In genomic region chr12:25208670-25209332, GRCm38 (mm10) we compare ENCODE assay signal across 7 mouse cellular contexts.
DNase-seq lines count a peak whose midpoint lies in the region; ATAC-seq and TF ChIP-seq lines count a peak whose summit lies in the region.

No protein-coding gene starts in this region.

- H3K27ac ChIP-seq in liver, adult 2 months (replicated peaks; ENCODE audit: insufficient read depth, low read depth, low read length), result no peak overlapping the region; the same call in 1 of the 2 replicates
- no peak overlapping the region; the same call in 1 of the 2 replicates for H3K27ac ChIP-seq in liver, embryonic 11.5 days (ENCODE audit: low read depth, low read length)
- H3K27ac ChIP-seq in intestine, embryonic 15.5 days, result peak overlapping the region; percentile 14; the same call in 1 of the 2 replicates
- H3K27ac ChIP-seq in forebrain, embryonic 12.5 days, result no peak overlapping the region

- no peak for TF ChIP-seq POLR2A in liver, adult 2 months (IDR thresholded peaks at IDR 0.05; ENCODE audit: extremely low read depth, insufficient read depth, low read length)

- ATAC-seq in liver, embryonic 11.5 days (replicated peaks; ENCODE audit: low FRiP score), result no peak
- peak; percentile 85 for ATAC-seq in intestine, embryonic 15.5 days
- peak; percentile 75 for ATAC-seq in megakaryocyte progenitor cell, adult 5-6 weeks (replicated peaks; ENCODE audit: poor library complexity)
- no peak for ATAC-seq in forebrain, embryonic 12.5 days (ENCODE audit: low FRiP score)

- TF ChIP-seq CTCF in liver, adult 2 months (IDR thresholded peaks at IDR 0.05; ENCODE audit: low read depth, low read length), result no peak

- WGBS in liver, adult 2 months, result 28% methylated on average over 11 of the region's 11 CpGs
- 24% methylated on average over 11 of the region's 11 CpGs for WGBS in liver, embryonic 11.5 days
- WGBS in intestine, embryonic 15.5 days, result 32% methylated on average over 11 of the region's 11 CpGs
- WGBS in forebrain, embryonic 12.5 days, result 48% methylated on average over 11 of the region's 11 CpGs

- H3K4me1 ChIP-seq in liver, adult 2 months (ENCODE audit: control insufficient read depth, insufficient read depth, low read length), result no peaks in the 10 kb centered on the region
- peaks cover 12% of the 10 kb centered on the region for H3K4me1 ChIP-seq in liver, embryonic 11.5 days (replicated peaks; ENCODE audit: control insufficient read depth, insufficient read depth, low read length)
- H3K4me1 ChIP-seq in intestine, embryonic 15.5 days (replicated peaks), result peaks cover 9% of the 10 kb centered on the region; the same call in 1 of the 2 replicates
- no peaks in the 10 kb centered on the region; the same call in 1 of the 2 replicates for H3K4me1 ChIP-seq in forebrain, embryonic 12.5 days

- H3K36me3 ChIP-seq in liver, adult 2 months (ENCODE audit: control insufficient read depth, insufficient read depth, low read length), result no peaks in the 10 kb centered on the region
- no peaks in the 10 kb centered on the region for H3K36me3 ChIP-seq in liver, embryonic 11.5 days (ENCODE audit: control insufficient read depth, insufficient read depth, low read length)
- no peaks in the 10 kb centered on the region for H3K36me3 ChIP-seq in intestine, embryonic 15.5 days
- H3K36me3 ChIP-seq in forebrain, embryonic 12.5 days (replicated peaks), result no peaks in the 10 kb centered on the region

- DNase-seq in liver, adult 2 months (ENCODE audit: extremely low read depth, low read depth, low spot score), result no peak
- no peak for DNase-seq in liver, embryonic 11.5 days (ENCODE audit: low spot score)
- peak; percentile 41 for DNase-seq in brain, adult 2 months (ENCODE audit: low read depth, low spot score)
- no peak for DNase-seq in cerebellum, adult 11-12 months

- no peak overlapping the region; the same call in 1 of the 2 replicates for H3K4me2 ChIP-seq in liver, embryonic 11.5 days
- no peak overlapping the region for H3K4me2 ChIP-seq in intestine, embryonic 15.5 days (replicated peaks)
- no peak overlapping the region for H3K4me2 ChIP-seq in forebrain, embryonic 12.5 days

- H3K9ac ChIP-seq in liver, adult 2 months (ENCODE audit: low read depth, low read length), result 0 out of 2 replicates have a peak overlapping the region, but pooled peaks have one; percentile 25
- H3K9ac ChIP-seq in liver, embryonic 11.5 days (ENCODE audit: low read depth, low read length), result no peak overlapping the region
- H3K9ac ChIP-seq in intestine, embryonic 15.5 days, result no peak overlapping the region
- H3K9ac ChIP-seq in forebrain, embryonic 12.5 days, result no peak overlapping the region

- H3K27me3 ChIP-seq in liver, adult 2 months (ENCODE audit: control insufficient read depth, insufficient read depth, low read length), result no peaks in the 10 kb centered on the region
- no peaks in the 10 kb centered on the region for H3K27me3 ChIP-seq in liver, embryonic 11.5 days (replicated peaks; ENCODE audit: control insufficient read depth, insufficient read depth, low read length)
- H3K27me3 ChIP-seq in intestine, embryonic 15.5 days (replicated peaks), result no peaks in the 10 kb centered on the region
- no peaks in the 10 kb centered on the region for H3K27me3 ChIP-seq in forebrain, embryonic 12.5 days

- H3K9me3 ChIP-seq in liver, embryonic 11.5 days (ENCODE audit: control insufficient read depth, low read length), result no peaks in the 10 kb centered on the region
- no peaks in the 10 kb centered on the region for H3K9me3 ChIP-seq in intestine, embryonic 15.5 days
- no peaks in the 10 kb centered on the region for H3K9me3 ChIP-seq in forebrain, embryonic 12.5 days

- H3K4me3 ChIP-seq in liver, adult 2 months (ENCODE audit: insufficient read depth, low read depth, low read length), result no peak overlapping the region
- H3K4me3 ChIP-seq in liver, embryonic 11.5 days (ENCODE audit: low read depth, low read length), result no peak overlapping the region
- H3K4me3 ChIP-seq in intestine, embryonic 15.5 days (replicated peaks), result no peak overlapping the region
- H3K4me3 ChIP-seq in forebrain, embryonic 12.5 days (replicated peaks), result no peak overlapping the region

- H3K79me2 ChIP-seq in liver, adult 2 months (ENCODE audit: control insufficient read depth, insufficient read depth, low read length), result no peaks in the 10 kb centered on the region

Comparison
In these comparisons a context has a peak if more than half of its experiments do, and no peak if none do; other contexts are left out.
1. ATAC-seq: peak in intestine, embryonic 15.5 days (single experiment) and megakaryocyte progenitor cell, adult 5-6 weeks (single experiment); none in liver, embryonic 11.5 days (single experiment) and forebrain, embryonic 12.5 days (single experiment).